ENCODE assay signal across 14 mouse cellular contexts in genomic region chr11:35963554-35963953, GRCm38 (mm10). TPM values are rescaled to one million over a fixed set of nuclear protein-coding genes. Genes with fewer than 3 reads are reported as not detected.
DNase-seq lines count a peak whose midpoint lies in the region; ATAC-seq and TF ChIP-seq lines count a peak whose summit lies in the region.
"Had no signal": no experiment of that assay in that cellular context is flagged by ENCODE, and none has a peak within 500 bp of the region (broad histone marks: within the 10 kb centered on the region; RNA-seq: fewer than 3 reads in every experiment).

No protein-coding gene starts in this region.

- DNase-seq in liver, adult 2 months (ENCODE audit: extremely low read depth, low read depth, low spot score): peak; percentile 99
- DNase-seq in liver, embryonic 11.5 days (ENCODE audit: low spot score): no peak
- DNase-seq in kidney, adult 8-10 months: peak; percentile 71 to 80
- no peak for DNase-seq in lung, embryonic 14.5 days
- no peak for DNase-seq in embryo, embryonic 10 days (ENCODE audit: low spot score)
- no peak for DNase-seq in cerebellum, postnatal 14 days
- DNase-seq: cerebellum, adult 11 months had no signal

- no peak for ATAC-seq in liver, embryonic 11.5 days (replicated peaks; ENCODE audit: low FRiP score)
- peak; percentile 52; the same call in 1 of the 2 replicates for ATAC-seq in lung, embryonic 14.5 days (ENCODE audit: insufficient read depth)
- ATAC-seq in stomach, embryonic 15.5 days (ENCODE audit: insufficient read depth, low FRiP score, low read depth): peak; percentile 77
- no peak for ATAC-seq in erythroblast, adult 5-6 weeks (replicated peaks; ENCODE audit: low FRiP score, poor library complexity, severe bottlenecking)

- H3K79me2 ChIP-seq in liver, adult 2 months (ENCODE audit: control insufficient read depth, insufficient read depth, low read length): peaks cover 37% of the 10 kb centered on the region

- H3K4me2 ChIP-seq in liver, embryonic 11.5 days: no peak overlapping the region
- H3K4me2 ChIP-seq in lung, embryonic 14.5 days: no peak overlapping the region
- H3K4me2 ChIP-seq in stomach, embryonic 15.5 days: no peak overlapping the region
- H3K4me2 ChIP-seq: heart, embryonic 15.5 days; hindbrain, embryonic 15.5 days; limb, embryonic 12.5 days had no signal

- no peaks in the 10 kb centered on the region for H3K27me3 ChIP-seq in liver, adult 2 months (ENCODE audit: control insufficient read depth, insufficient read depth, low read length)
- H3K27me3 ChIP-seq in liver, embryonic 11.5 days (replicated peaks; ENCODE audit: control insufficient read depth, insufficient read depth, low read length): no peaks in the 10 kb centered on the region
- no peaks in the 10 kb centered on the region for H3K27me3 ChIP-seq in lung, embryonic 14.5 days (ENCODE audit: insufficient read depth, low read length)
- no peaks in the 10 kb centered on the region for H3K27me3 ChIP-seq in stomach, embryonic 15.5 days (replicated peaks)
- H3K27me3 ChIP-seq: heart, embryonic 15.5 days; hindbrain, embryonic 15.5 days; limb, embryonic 12.5 days had no signal

- TF ChIP-seq CTCF in liver, adult 2 months (IDR thresholded peaks at IDR 0.05; ENCODE audit: low read depth, low read length): no peak
- TF ChIP-seq CTCF in lung, embryonic 14.5 days (IDR thresholded peaks at IDR 0.05; ENCODE audit: low read depth): no peak

- peak overlapping the region; percentile 78 for H3K27ac ChIP-seq in liver, adult 2 months (replicated peaks; ENCODE audit: insufficient read depth, low read depth, low read length)
- no peak overlapping the region for H3K27ac ChIP-seq in liver, embryonic 11.5 days (ENCODE audit: low read depth, low read length)
- H3K27ac ChIP-seq in lung, embryonic 14.5 days (ENCODE audit: low read depth): peak overlapping the region; percentile 38; the same call in 1 of the 2 replicates
- peak overlapping the region; percentile 57; the same call in 1 of the 2 replicates for H3K27ac ChIP-seq in stomach, embryonic 15.5 days
- H3K27ac ChIP-seq: heart, embryonic 15.5 days; hindbrain, embryonic 15.5 days; limb, embryonic 12.5 days had no signal

- no peaks in the 10 kb centered on the region for H3K36me3 ChIP-seq in liver, adult 2 months (ENCODE audit: control insufficient read depth, insufficient read depth, low read length)
- H3K36me3 ChIP-seq in liver, embryonic 11.5 days (ENCODE audit: control insufficient read depth, insufficient read depth, low read length): no peaks in the 10 kb centered on the region
- H3K36me3 ChIP-seq in lung, embryonic 14.5 days (ENCODE audit: insufficient read depth): no peaks in the 10 kb centered on the region
- H3K36me3 ChIP-seq in stomach, embryonic 15.5 days: no peaks in the 10 kb centered on the region
- H3K36me3 ChIP-seq: G1E; heart, embryonic 15.5 days; hindbrain, embryonic 15.5 days; limb, embryonic 12.5 days had no signal

- 22% methylated on average over 2 of the region's 2 CpGs for WGBS in liver, adult 2 months
- WGBS in liver, embryonic 11.5 days: 44% methylated on average over 2 of the region's 2 CpGs
- 46% methylated on average over 2 of the region's 2 CpGs for WGBS in lung, embryonic 14.5 days
- WGBS in stomach, embryonic 15.5 days: 44% methylated on average over 2 of the region's 2 CpGs

- H3K9ac ChIP-seq in liver, adult 2 months (ENCODE audit: low read depth, low read length): no peak overlapping the region
- H3K9ac ChIP-seq in liver, embryonic 11.5 days (ENCODE audit: low read depth, low read length): no peak overlapping the region
- no peak overlapping the region for H3K9ac ChIP-seq in lung, embryonic 14.5 days
- no peak overlapping the region for H3K9ac ChIP-seq in stomach, embryonic 15.5 days
- H3K9ac ChIP-seq: heart, embryonic 15.5 days; hindbrain, embryonic 15.5 days; limb, embryonic 12.5 days had no signal

- TF ChIP-seq POLR2A in liver, adult 2 months (IDR thresholded peaks at IDR 0.05; ENCODE audit: extremely low read depth, insufficient read depth, low read length): no peak

- peaks cover 54% of the 10 kb centered on the region for H3K4me1 ChIP-seq in liver, adult 2 months (ENCODE audit: control insufficient read depth, insufficient read depth, low read length)
- peaks cover 5% of the 10 kb centered on the region; the same call in 1 of the 2 replicates for H3K4me1 ChIP-seq in liver, embryonic 11.5 days (replicated peaks; ENCODE audit: control insufficient read depth, insufficient read depth, low read length)
- H3K4me1 ChIP-seq in lung, embryonic 14.5 days (ENCODE audit: insufficient read depth): no peaks in the 10 kb centered on the region
- H3K4me1 ChIP-seq in stomach, embryonic 15.5 days: 0 out of 2 replicates have a peak, but pooled peaks cover 3% of the 10 kb centered on the region

- no peak overlapping the region for H3K4me3 ChIP-seq in liver, adult 2 months (ENCODE audit: insufficient read depth, low read depth, low read length)
- no peak overlapping the region for H3K4me3 ChIP-seq in liver, embryonic 11.5 days (ENCODE audit: low read depth, low read length)
- no peak overlapping the region for H3K4me3 ChIP-seq in lung, embryonic 14.5 days (ENCODE audit: low read depth, low read length)
- no peak overlapping the region for H3K4me3 ChIP-seq in stomach, embryonic 15.5 days (replicated peaks)
- H3K4me3 ChIP-seq: heart, embryonic 15.5 days; hindbrain, embryonic 15.5 days; limb, embryonic 12.5 days had no signal

- no peaks in the 10 kb centered on the region for H3K9me3 ChIP-seq in liver, embryonic 11.5 days (ENCODE audit: control insufficient read depth, low read length)
- H3K9me3 ChIP-seq in lung, embryonic 14.5 days (ENCODE audit: low read depth, low read length): no peaks in the 10 kb centered on the region
- no peaks in the 10 kb centered on the region for H3K9me3 ChIP-seq in stomach, embryonic 15.5 days
- H3K9me3 ChIP-seq: heart, embryonic 15.5 days; hindbrain, embryonic 15.5 days; limb, embryonic 12.5 days had no signal

RNA-seq across cellular contexts. Expression of gene Wwc1, which starts 16.8 kb away (rescaled TPM):
- total RNA-seq in liver, adult 2 months (2014; rRNA removed): 11.3 and 15.7 TPM in 2 replicates
- polyA plus RNA-seq in liver, adult 2 months (2012; rRNA removed): 25.0 and 32.7 TPM in 2 replicates
- 2.2 and 4.1 TPM in 2 replicates for polyA plus RNA-seq in liver, embryonic 11.5 days (2014; fragmentation: Nextera tagmentation; extraction: Ambion mirVana)
- polyA plus RNA-seq in lung, embryonic 14.5 days (2014; fragmentation: Nextera tagmentation; extraction: Ambion mirVana): 17.0 and 17.4 TPM in 2 replicates
- polyA plus RNA-seq in stomach, embryonic 15.5 days (2015; fragmentation: Nextera tagmentation; extraction: Ambion mirVana): 10.9 and 12.6 TPM in 2 replicates
- total RNA-seq in erythroblast, adult 5-6 weeks (2015; ENCODE audit: low replicate concordance): not detected in 2 replicates
- total RNA-seq in erythroblast, adult 5-6 weeks (2017; ENCODE audit: low replicate concordance): not detected in 2 replicates
- total RNA-seq: common myeloid progenitor, adult 5-6 weeks had no signal

Comparison
In these comparisons a context has a peak if more than half of its experiments do, and no peak if none do; other contexts are left out.
1. DNase-seq: peak in liver, adult 2 months (single experiment) and kidney, adult 8-10 months (2 of 2); none in liver, embryonic 11.5 days (single experiment), lung, embryonic 14.5 days (single experiment), embryo, embryonic 10 days (single experiment) and cerebellum, postnatal 14 days (0 of 2).
2. ATAC-seq: peak in lung, embryonic 14.5 days (single experiment) and stomach, embryonic 15.5 days (single experiment); none in liver, embryonic 11.5 days (single experiment) and erythroblast, adult 5-6 weeks (single experiment).